10 mouse cellular contexts compared by ENCODE assay signal in genomic region chr19:34151909-34152308, GRCm38 (mm10). TPM values are rescaled to one million over a fixed set of nuclear protein-coding genes. Genes with fewer than 3 reads are reported as not detected.
DNase-seq lines count a peak whose midpoint lies in the region; ATAC-seq and TF ChIP-seq lines count a peak whose summit lies in the region.
"Had no signal": no experiment of that assay in that cellular context is flagged by ENCODE, and none has a peak within 500 bp of the region (broad histone marks: within the 10 kb centered on the region; RNA-seq: fewer than 3 reads in every experiment).

No protein-coding gene starts in this region.

- 83% methylated on average over 1 of the region's 1 CpGs for WGBS in heart, embryonic 10.5 days
- WGBS in lung, embryonic 14.5 days = 72% methylated on average over 1 of the region's 1 CpGs
- 56% methylated on average over 1 of the region's 1 CpGs for WGBS in lung, adult 2 months

- H3K27ac ChIP-seq in heart, embryonic 10.5 days = no peak overlapping the region
- no peak overlapping the region for H3K27ac ChIP-seq in lung, embryonic 14.5 days (ENCODE audit: low read depth)

- H3K4me2 ChIP-seq in lung, embryonic 14.5 days = no peak overlapping the region

- peak; percentile 70 for TF ChIP-seq CTCF in lung, embryonic 14.5 days (IDR thresholded peaks at IDR 0.05; ENCODE audit: low read depth)
- no peak for TF ChIP-seq CTCF in lung, adult 2 months (IDR thresholded peaks at IDR 0.05; ENCODE audit: insufficient read depth, low read length)

- no peaks in the 10 kb centered on the region for H3K9me3 ChIP-seq in heart, embryonic 10.5 days
- no peaks in the 10 kb centered on the region for H3K9me3 ChIP-seq in lung, embryonic 14.5 days (ENCODE audit: low read depth, low read length)

- H3K36me3 ChIP-seq in heart, embryonic 10.5 days = no peaks in the 10 kb centered on the region
- H3K36me3 ChIP-seq in lung, embryonic 14.5 days (ENCODE audit: insufficient read depth) = no peaks in the 10 kb centered on the region

- H3K27me3 ChIP-seq in heart, embryonic 10.5 days (ENCODE audit: insufficient read depth, poor library complexity, severe bottlenecking) = no peaks in the 10 kb centered on the region
- no peaks in the 10 kb centered on the region for H3K27me3 ChIP-seq in lung, embryonic 14.5 days (ENCODE audit: insufficient read depth, low read length)

- peak; percentile 25 to 35 for DNase-seq in heart, adult 18-20 months
- DNase-seq in heart, embryonic 10.5 days (ENCODE audit: low spot score) = no peak
- DNase-seq in lung, embryonic 14.5 days = peak; percentile 73
- DNase-seq in lung, adult 2 months = no peak
- DNase-seq in naive thymus-derived CD4-positive, alpha-beta T cell, adult 2 months (ENCODE audit: low read depth) = peak; percentile 78
- DNase-seq in yolk sac, embryonic 10.5 days (ENCODE audit: low spot score) = no peak
- no peak for DNase-seq in cerebellum, adult 11 months

- H3K9ac ChIP-seq in lung, embryonic 14.5 days = no peak overlapping the region

- no peak for ATAC-seq in lung, embryonic 14.5 days (ENCODE audit: insufficient read depth)
- ATAC-seq in activated CD4-positive, CD25-positive, alpha-beta regulatory T cell, adult 4 months = peak; percentile 78

- no peak overlapping the region for H3K4me3 ChIP-seq in heart, embryonic 10.5 days
- no peak overlapping the region for H3K4me3 ChIP-seq in lung, embryonic 14.5 days (ENCODE audit: low read depth, low read length)
- no peak overlapping the region for H3K4me3 ChIP-seq in lung, adult 2 months (replicated peaks; ENCODE audit: extremely low read depth, low read depth, low read length)

- no peak for TF ChIP-seq POLR2A in lung, adult 2 months (IDR thresholded peaks at IDR 0.05; ENCODE audit: borderline replicate concordance, extremely low read depth, low read depth, low read length)

- H3K4me1 ChIP-seq in heart, embryonic 10.5 days = no peaks in the 10 kb centered on the region
- 0 out of 2 replicates have a peak, but pooled peaks cover 2% of the 10 kb centered on the region for H3K4me1 ChIP-seq in lung, embryonic 14.5 days (ENCODE audit: insufficient read depth)
- H3K4me1 ChIP-seq in lung, adult 2 months (ENCODE audit: control insufficient read depth, insufficient read depth, low read length) = no peaks in the 10 kb centered on the region; the same call in 1 of the 2 replicates

RNA-seq across cellular contexts. Expression of gene Ankrd22, which starts 13.9 kb away (rescaled TPM):
- not detected for total RNA-seq in heart, adult 18-20 months (2021)
- not detected in 2 replicates for polyA plus RNA-seq in heart, embryonic 10.5 days (2016; fragmentation: Nextera tagmentation; extraction: Ambion mirVana)
- polyA plus RNA-seq in lung, embryonic 14.5 days (2014; fragmentation: Nextera tagmentation; extraction: Ambion mirVana) = 0.12 TPM in 1 of 2 replicates, not detected in the other
- polyA plus RNA-seq in lung, adult 2 months (2012; rRNA removed) = 1.6 TPM in 1 of 2 replicates, not detected in the other
- polyA plus RNA-seq in activated CD4-positive, CD25-positive, alpha-beta regulatory T cell, adult 4 months (2017; shearing (Covaris generic)) = not detected
- polyA plus RNA-seq: neural tube, embryonic 14.5 days had no signal

RNA-seq across cellular contexts. Expression of gene Stambpl1, which starts 40.1 kb away (rescaled TPM):
- 1 to 10 TPM; 3.1 to 3.9 TPM for total RNA-seq in heart, adult 18-20 months (2021)
- 3.9 and 6.3 TPM in 2 replicates for polyA plus RNA-seq in heart, embryonic 10.5 days (2016; fragmentation: Nextera tagmentation; extraction: Ambion mirVana)
- polyA plus RNA-seq in lung, embryonic 14.5 days (2014; fragmentation: Nextera tagmentation; extraction: Ambion mirVana) = 9.8 and 11.1 TPM in 2 replicates
- polyA plus RNA-seq in lung, adult 2 months (2012; rRNA removed) = 5.1 and 7.4 TPM in 2 replicates
- 10 to 100 TPM; 85.1 to 89.6 TPM for polyA plus RNA-seq in activated CD4-positive, CD25-positive, alpha-beta regulatory T cell, adult 4 months (2017; shearing (Covaris generic))

RNA-seq across cellular contexts. Expression of gene Lipm, which starts 51.2 kb away (rescaled TPM):
- total RNA-seq in heart, adult 18-20 months (2021) = not detected
- polyA plus RNA-seq in heart, embryonic 10.5 days (2016; fragmentation: Nextera tagmentation; extraction: Ambion mirVana) = not detected in 2 replicates
- not detected in 2 replicates for polyA plus RNA-seq in lung, embryonic 14.5 days (2014; fragmentation: Nextera tagmentation; extraction: Ambion mirVana)
- 1.6 TPM in 1 of 2 replicates, not detected in the other for polyA plus RNA-seq in lung, adult 2 months (2012; rRNA removed)
- polyA plus RNA-seq in activated CD4-positive, CD25-positive, alpha-beta regulatory T cell, adult 4 months (2017; shearing (Covaris generic)) = not detected
- total RNA-seq: left cerebral cortex, adult 18-20 months had no signal
- polyA plus RNA-seq: neural tube, embryonic 14.5 days had no signal

Comparison
In these comparisons a context has a peak if more than half of its experiments do, and no peak if none do; other contexts are left out.
1. DNase-seq: peak in heart, adult 18-20 months (2 of 2), lung, embryonic 14.5 days (single experiment) and naive thymus-derived CD4-positive, alpha-beta T cell, adult 2 months (single experiment); none in heart, embryonic 10.5 days (single experiment), lung, adult 2 months (single experiment), yolk sac, embryonic 10.5 days (single experiment) and cerebellum, adult 11 months (single experiment).